Mouse (Mus musculus): ENCODE data around the gene Hivep2. TPM values are rescaled to one million over a fixed set of nuclear protein-coding genes. Genes with fewer than 3 reads are reported as not detected.

Gene Hivep2
- polyA plus RNA-seq, 1 experiment from 2014 or later: 31.0 TPM

DNA sequence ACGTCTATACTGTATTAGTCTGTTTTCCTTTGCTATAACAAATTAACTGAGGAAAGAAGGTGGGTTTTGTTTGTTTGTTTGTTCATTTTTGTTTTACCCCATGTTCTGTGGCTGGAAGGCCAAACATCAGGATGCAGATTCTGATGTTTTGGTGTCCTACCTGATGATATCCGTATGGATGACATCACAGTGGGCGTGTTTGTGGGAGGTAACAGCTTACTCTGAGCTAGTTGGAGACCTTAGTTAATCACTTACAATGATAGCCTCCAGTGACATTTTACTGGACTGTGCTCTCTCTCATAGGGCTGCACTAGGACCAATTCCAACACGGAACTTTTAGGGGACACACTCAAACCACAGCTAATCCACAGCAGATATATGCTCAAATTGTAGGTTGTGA is 128.2 kb downstream of the Hivep2 start:
- no peak overlapping the region for H3K27ac ChIP-seq (ENCODE audit: low read length)
- 95% methylated on average over 4 of the region's 4 CpGs for WGBS
- 0 out of 2 replicates have a peak, but pooled peaks cover 3% of the 10 kb centered on the region for H3K9me3 ChIP-seq (ENCODE audit: control insufficient read depth, low read length)
- H3K4me2 ChIP-seq (ENCODE audit: low read length): no peak overlapping the region
- H3K36me3 ChIP-seq (ENCODE audit: control insufficient read depth, insufficient read depth): no peaks in the 10 kb centered on the region
- no peaks in the 10 kb centered on the region for H3K27me3 ChIP-seq (replicated peaks; ENCODE audit: control insufficient read depth, insufficient read depth, low read length)
- H3K4me3 ChIP-seq (replicated peaks; ENCODE audit: low read length): no peak overlapping the region
- no peak overlapping the region for H3K9ac ChIP-seq (replicated peaks; ENCODE audit: low read depth, low read length)
- no peak for ATAC-seq
- 0 out of 2 replicates have a peak, but pooled peaks cover under 1% of the 10 kb centered on the region for H3K4me1 ChIP-seq (replicated peaks; ENCODE audit: control insufficient read depth, insufficient read depth, low read length)

GRCm38 (mm10) chr10:14096045-14096444 is 130.2 kb downstream of the Hivep2 start:
- H3K4me2 ChIP-seq (ENCODE audit: low read length): no peak overlapping the region
- 0 out of 2 replicates have a peak, but pooled peaks cover 3% of the 10 kb centered on the region for H3K9me3 ChIP-seq (ENCODE audit: control insufficient read depth, low read length)
- no peak overlapping the region for H3K9ac ChIP-seq (replicated peaks; ENCODE audit: low read depth, low read length)
- 0 out of 2 replicates have a peak, but pooled peaks cover 5% of the 10 kb centered on the region for H3K4me1 ChIP-seq (replicated peaks; ENCODE audit: control insufficient read depth, insufficient read depth, low read length)
- H3K27ac ChIP-seq (ENCODE audit: low read length): no peak overlapping the region
- H3K27me3 ChIP-seq (replicated peaks; ENCODE audit: control insufficient read depth, insufficient read depth, low read length): no peaks in the 10 kb centered on the region
- ATAC-seq: no peak
- H3K4me3 ChIP-seq (replicated peaks; ENCODE audit: low read length): no peak overlapping the region
- 88% methylated on average over 3 of the region's 3 CpGs for whole genome bisulfite sequencing
- H3K36me3 ChIP-seq (ENCODE audit: control insufficient read depth, insufficient read depth): no peaks in the 10 kb centered on the region

DNA sequence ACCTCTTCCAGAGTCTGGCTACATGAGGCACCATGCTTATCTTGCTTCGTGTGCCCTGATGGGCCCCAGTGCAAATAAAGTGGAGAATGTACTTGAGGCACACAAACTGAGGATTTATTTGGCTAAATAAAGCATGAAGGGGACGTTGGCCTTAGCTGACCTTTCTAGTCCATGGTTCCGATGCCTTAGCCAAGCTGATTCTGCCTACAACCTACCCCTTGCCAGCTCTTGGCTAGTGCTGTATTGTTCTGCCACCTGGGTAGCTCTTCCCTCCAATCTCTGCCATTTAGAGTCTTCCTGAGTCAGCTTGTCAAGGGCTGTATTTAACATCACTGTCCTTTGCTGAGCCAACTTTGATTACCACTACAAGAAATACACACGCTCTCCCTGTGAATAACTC is 133.3 kb downstream of the Hivep2 start:
- Histone ChIP-seq H3K9me3 (ENCODE audit: control insufficient read depth, low read length) (no peaks in the 10 kb centered on the region), H3K36me3 (ENCODE audit: control insufficient read depth, insufficient read depth) (no peaks in the 10 kb centered on the region), H3K4me1 (replicated peaks; ENCODE audit: control insufficient read depth, insufficient read depth, low read length) (peaks cover 11% of the 10 kb centered on the region; the same call in 1 of the 2 replicates), H3K9ac (replicated peaks; ENCODE audit: low read depth, low read length) (no peak overlapping the region), H3K27me3 (replicated peaks; ENCODE audit: control insufficient read depth, insufficient read depth, low read length) (no peaks in the 10 kb centered on the region), H3K4me2 (ENCODE audit: low read length) (no peak overlapping the region), H3K4me3 (replicated peaks; ENCODE audit: low read length) (no peak overlapping the region), H3K27ac (ENCODE audit: low read length) (no peak overlapping the region)
- ATAC-seq: no peak
- 81% methylated on average over 4 of the region's 4 CpGs for WGBS

- Histone ChIP-seq H3K27ac (ENCODE audit: low read length) (no peak overlapping the region), H3K36me3 (ENCODE audit: control insufficient read depth, insufficient read depth) (no peaks in the 10 kb centered on the region), H3K9ac (replicated peaks; ENCODE audit: low read depth, low read length) (no peak overlapping the region), H3K4me1 (replicated peaks; ENCODE audit: control insufficient read depth, insufficient read depth, low read length) (peaks cover 11% of the 10 kb centered on the region; the same call in 1 of the 2 replicates), H3K9me3 (ENCODE audit: control insufficient read depth, low read length) (no peaks in the 10 kb centered on the region), H3K27me3 (replicated peaks; ENCODE audit: control insufficient read depth, insufficient read depth, low read length) (no peaks in the 10 kb centered on the region), H3K4me3 (replicated peaks; ENCODE audit: low read length) (no peak overlapping the region), H3K4me2 (ENCODE audit: low read length) (no peak overlapping the region)
- WGBS: 92% methylated on average over 8 of the region's 8 CpGs
- no peak for ATAC-seq
Observed at GRCm38 (mm10) chr10:14100041-14100440, 134.2 kb downstream of the Hivep2 start.

- ATAC-seq: no peak
- H3K27ac ChIP-seq (ENCODE audit: low read length): no peak overlapping the region
- H3K4me3 ChIP-seq (replicated peaks; ENCODE audit: low read length): no peak overlapping the region
- 74% methylated on average over 3 of the region's 3 CpGs for WGBS
- H3K4me2 ChIP-seq (ENCODE audit: low read length): no peak overlapping the region
- H3K36me3 ChIP-seq (ENCODE audit: control insufficient read depth, insufficient read depth): no peaks in the 10 kb centered on the region
- peaks cover 11% of the 10 kb centered on the region; the same call in 1 of the 2 replicates for H3K4me1 ChIP-seq (replicated peaks; ENCODE audit: control insufficient read depth, insufficient read depth, low read length)
- H3K27me3 ChIP-seq (replicated peaks; ENCODE audit: control insufficient read depth, insufficient read depth, low read length): no peaks in the 10 kb centered on the region
- H3K9me3 ChIP-seq (ENCODE audit: control insufficient read depth, low read length): no peaks in the 10 kb centered on the region
- no peak overlapping the region for H3K9ac ChIP-seq (replicated peaks; ENCODE audit: low read depth, low read length)
Observed at GRCm38 (mm10) chr10:14100847-14101246, 135.0 kb downstream of the Hivep2 start.

DNA sequence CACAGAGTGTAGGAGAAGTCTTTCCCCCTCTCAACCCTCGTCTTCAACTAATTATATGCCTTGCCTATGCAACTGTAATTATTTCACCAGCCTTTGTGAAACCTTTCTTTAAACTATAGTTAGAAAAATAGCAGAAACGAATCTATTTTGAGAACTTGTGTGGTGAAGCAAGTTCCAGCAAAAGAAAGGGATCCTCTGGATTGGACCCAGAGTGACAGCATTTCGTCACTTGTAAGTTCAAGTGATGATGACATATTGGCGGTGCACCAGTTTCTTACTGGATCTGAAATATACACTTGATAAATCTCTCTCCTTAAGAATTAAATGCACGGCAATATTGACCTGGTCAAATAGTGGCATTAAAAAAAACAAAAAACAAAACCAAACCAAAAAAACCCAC is 136.1 kb downstream of the Hivep2 start:
- no peak for ATAC-seq
- Histone ChIP-seq H3K36me3 (ENCODE audit: control insufficient read depth, insufficient read depth) (no peaks in the 10 kb centered on the region), H3K4me2 (ENCODE audit: low read length) (no peak overlapping the region), H3K9ac (replicated peaks; ENCODE audit: low read depth, low read length) (no peak overlapping the region), H3K9me3 (ENCODE audit: control insufficient read depth, low read length) (no peaks in the 10 kb centered on the region), H3K4me1 (replicated peaks; ENCODE audit: control insufficient read depth, insufficient read depth, low read length) (peaks cover 11% of the 10 kb centered on the region; the same call in 1 of the 2 replicates), H3K27ac (ENCODE audit: low read length) (no peak overlapping the region), H3K27me3 (replicated peaks; ENCODE audit: control insufficient read depth, insufficient read depth, low read length) (no peaks in the 10 kb centered on the region), H3K4me3 (replicated peaks; ENCODE audit: low read length) (no peak overlapping the region)
- 73% methylated on average over 5 of the region's 5 CpGs for WGBS

- H3K4me2 ChIP-seq (ENCODE audit: low read length): no peak overlapping the region
- H3K4me3 ChIP-seq (replicated peaks; ENCODE audit: low read length): no peak overlapping the region
- peak; percentile 75 for ATAC-seq
- no peaks in the 10 kb centered on the region for H3K36me3 ChIP-seq (ENCODE audit: control insufficient read depth, insufficient read depth)
- no peaks in the 10 kb centered on the region; the same call in 1 of the 2 replicates for H3K4me1 ChIP-seq (replicated peaks; ENCODE audit: control insufficient read depth, insufficient read depth, low read length)
- peak overlapping the region; percentile 6; the same call in 1 of the 2 replicates for H3K27ac ChIP-seq (ENCODE audit: low read length)
- H3K9me3 ChIP-seq (ENCODE audit: control insufficient read depth, low read length): no peaks in the 10 kb centered on the region
- 52% methylated on average over 7 of the region's 7 CpGs for WGBS
- H3K9ac ChIP-seq (replicated peaks; ENCODE audit: low read depth, low read length): no peak overlapping the region
- H3K27me3 ChIP-seq (replicated peaks; ENCODE audit: control insufficient read depth, insufficient read depth, low read length): no peaks in the 10 kb centered on the region
Observed at GRCm38 (mm10) chr10:14107980-14108671, 142.3 kb downstream of the Hivep2 start.

DNA sequence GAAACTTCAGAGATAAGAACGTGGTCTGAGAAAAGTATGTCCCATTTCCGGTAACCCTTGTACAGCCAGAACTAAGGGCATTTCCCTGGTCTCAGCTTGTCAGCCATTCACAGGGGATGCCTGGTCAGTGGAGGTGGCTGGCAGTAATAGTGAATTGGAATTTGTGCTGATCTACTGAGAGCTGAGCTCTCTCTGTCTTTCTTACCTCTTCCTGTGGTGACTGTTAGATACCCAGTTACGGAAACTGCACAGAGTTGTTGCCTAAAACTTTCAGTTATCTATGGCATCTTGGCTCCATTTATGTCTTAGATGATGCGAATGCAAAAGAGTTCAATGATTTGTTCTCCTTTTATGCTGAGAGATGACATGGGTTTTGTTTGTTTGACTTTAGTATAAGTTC is 150.0 kb downstream of the Hivep2 start:
- no peaks in the 10 kb centered on the region for H3K36me3 ChIP-seq (ENCODE audit: control insufficient read depth, insufficient read depth)
- no peaks in the 10 kb centered on the region for H3K27me3 ChIP-seq (replicated peaks; ENCODE audit: control insufficient read depth, insufficient read depth, low read length)
- H3K27ac ChIP-seq (ENCODE audit: low read length): no peak overlapping the region
- H3K9ac ChIP-seq (replicated peaks; ENCODE audit: low read depth, low read length): no peak overlapping the region
- ATAC-seq: no peak
- H3K4me1 ChIP-seq (replicated peaks; ENCODE audit: control insufficient read depth, insufficient read depth, low read length): 0 out of 2 replicates have a peak, but pooled peaks cover 2% of the 10 kb centered on the region
- no peak overlapping the region for H3K4me3 ChIP-seq (replicated peaks; ENCODE audit: low read length)
- H3K4me2 ChIP-seq (ENCODE audit: low read length): no peak overlapping the region
- no peaks in the 10 kb centered on the region for H3K9me3 ChIP-seq (ENCODE audit: control insufficient read depth, low read length)
- WGBS: 87% methylated on average over 4 of the region's 4 CpGs

DNA sequence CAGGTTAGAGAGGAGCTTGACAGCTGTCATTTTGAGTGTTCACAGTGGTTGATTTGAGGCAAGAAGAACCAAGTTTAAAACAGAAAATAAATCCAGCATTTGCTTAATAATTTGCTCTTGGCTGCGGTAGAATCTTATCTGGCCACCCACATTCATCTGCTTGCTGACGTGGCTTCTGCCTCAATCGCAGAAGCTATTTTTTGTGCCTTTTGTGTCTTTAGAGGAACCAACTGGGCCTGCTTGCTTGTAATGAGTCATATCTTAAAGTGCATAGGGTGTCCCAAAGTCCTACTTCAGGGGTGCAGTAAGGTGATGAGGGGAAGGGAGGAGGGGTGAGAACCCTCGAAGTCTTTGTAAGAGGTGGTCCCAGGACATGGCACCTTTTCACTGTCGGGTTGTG is 151.1 kb downstream of the Hivep2 start:
- 0 out of 2 replicates have a peak, but pooled peaks cover 2% of the 10 kb centered on the region for H3K4me1 ChIP-seq (replicated peaks; ENCODE audit: control insufficient read depth, insufficient read depth, low read length)
- no peak overlapping the region for H3K4me2 ChIP-seq (ENCODE audit: low read length)
- H3K4me3 ChIP-seq (replicated peaks; ENCODE audit: low read length): no peak overlapping the region
- ATAC-seq: no peak
- H3K27me3 ChIP-seq (replicated peaks; ENCODE audit: control insufficient read depth, insufficient read depth, low read length): no peaks in the 10 kb centered on the region
- H3K9me3 ChIP-seq (ENCODE audit: control insufficient read depth, low read length): no peaks in the 10 kb centered on the region
- H3K27ac ChIP-seq (ENCODE audit: low read length): no peak overlapping the region
- 86% methylated on average over 5 of the region's 5 CpGs for WGBS
- no peaks in the 10 kb centered on the region for H3K36me3 ChIP-seq (ENCODE audit: control insufficient read depth, insufficient read depth)
- no peak overlapping the region for H3K9ac ChIP-seq (replicated peaks; ENCODE audit: low read depth, low read length)

All from forebrain, embryonic 16.5 days (tissue).